Mouse (Mus musculus) myocyte (in vitro differentiated cells): ENCODE results near the gene Creb3l2. TPM values are rescaled to one million over a fixed set of nuclear protein-coding genes. Genes with fewer than 3 reads are reported as not detected.

Experiments used
- H3K27me3 ChIP-seq: one replicate; pipeline ENCODE4 v1.6.1; 2011; ENCODE audit not compliant: control insufficient read depth, insufficient read depth, insufficient read length
- H3K36me3 ChIP-seq: one replicate; pipeline ENCODE4 v1.6.1; 2011; ENCODE audit not compliant: control insufficient read depth, insufficient read depth
- H3K4me2 ChIP-seq: one replicate; pipeline ENCODE4 v1.6.1; 2011; ENCODE audit warnings: low read depth, control low read depth
- H3K4me3 ChIP-seq: one replicate; pipeline ENCODE4 v1.5.1; 2011; ENCODE audit warnings: mild to moderate bottlenecking, control low read depth, moderate library complexity
- H3K79me2 ChIP-seq: one replicate; pipeline ENCODE4 v1.6.1; 2011; ENCODE audit not compliant: control insufficient read depth, insufficient read depth
- H3ac ChIP-seq: one replicate; pipeline ENCODE4 v1.6.1; 2011; ENCODE audit not compliant: control insufficient read depth, insufficient read length
- CEBPB ChIP-seq: IDR thresholded peaks from 2 replicates; pipeline ENCODE4 v1.6.1; 2011; ENCODE audit warnings: mild to moderate bottlenecking, moderate library complexity; ENCODE audit not compliant: poor library complexity, insufficient read depth, severe bottlenecking
- E2F4 ChIP-seq: IDR thresholded peaks from one replicate; pipeline ENCODE4 v1.6.1; 2011; ENCODE audit warnings: mild to moderate bottlenecking, control low read depth, moderate library complexity; ENCODE audit not compliant: insufficient read depth
- MAX ChIP-seq: IDR thresholded peaks from one replicate; pipeline ENCODE4 v1.6.1; 2011; ENCODE audit warnings: low read depth, mild to moderate bottlenecking, control low read depth
- MYOD1 ChIP-seq, 3 experiments: IDR thresholded peaks; one replicate each; pipeline ENCODE4 v1.6.1; 2011; ENCODE audit warnings: control low read depth in 2 of 3, low read depth in 2 of 3, mild to moderate bottlenecking in 2 of 3, moderate library complexity in 1 of 3; ENCODE audit not compliant: insufficient read length in 2 of 3, control insufficient read depth in 1 of 3
- MYOG ChIP-seq, 3 experiments: IDR thresholded peaks; one replicate each; pipeline ENCODE4 v1.6.1; 2011; ENCODE audit warnings: control low read depth in 2 of 3, low read depth in 2 of 3, mild to moderate bottlenecking in 2 of 3; ENCODE audit not compliant: insufficient read length in 2 of 3, control insufficient read depth in 1 of 3, insufficient read depth in 1 of 3
- POLR2A ChIP-seq: IDR thresholded peaks from one replicate; pipeline ENCODE4 v1.6.1; 2011; ENCODE audit warnings: low read depth, mild to moderate bottlenecking, control low read depth, moderate library complexity; ENCODE audit not compliant: insufficient read length
- POLR2AphosphoS2 ChIP-seq: IDR thresholded peaks from one replicate; pipeline ENCODE4 v1.6.1; 2011; ENCODE audit warnings: low read depth, control low read depth; ENCODE audit not compliant: insufficient read length
- REST ChIP-seq: IDR thresholded peaks from one replicate; pipeline ENCODE4 v1.6.1; 2011; ENCODE audit warnings: mild to moderate bottlenecking, control low read depth, moderate library complexity; ENCODE audit not compliant: insufficient read depth, insufficient read length
- SRF ChIP-seq: IDR thresholded peaks from one replicate; pipeline ENCODE4 v1.6.1; 2011; ENCODE audit warnings: low read depth; ENCODE audit not compliant: control insufficient read depth, insufficient read length
- TCF12 ChIP-seq: IDR thresholded peaks from one replicate; pipeline ENCODE4 v1.6.1; 2011; ENCODE audit warnings: mild to moderate bottlenecking, control low read depth; ENCODE audit not compliant: poor library complexity, insufficient read depth, severe bottlenecking
- TCF3 ChIP-seq: IDR thresholded peaks from one replicate; pipeline ENCODE4 v1.6.1; 2011; ENCODE audit warnings: low read depth, control low read depth; ENCODE audit not compliant: insufficient read length
- USF1 ChIP-seq: IDR thresholded peaks from one replicate; pipeline ENCODE4 v1.6.1; 2011; ENCODE audit warnings: low read depth, mild to moderate bottlenecking, control low read depth, moderate library complexity
- polyA plus RNA-seq: library from polyadenylated mRNA; unstranded; fragments of >200 nt; fragmentation: generic; extraction: Trizol; gene quantifications from one replicate; pipeline ENCODE4 v1.2.1, GENCODE M21; 2012; ENCODE audit warnings: missing spikeins

Gene Creb3l2
- polyA plus RNA-seq, 1 experiment = 11.2 TPM

GRCm38 (mm10) chr6:37353616-37354015, 88.3 kb downstream of the Creb3l2 start:
- H3K36me3 ChIP-seq = no peaks in the 10 kb centered on the region
- TF ChIP-seq SRF (no peak), TCF3 (no peak), REST (no peak), POLR2A (no peak), USF1 (no peak), CEBPB (no peak), MYOG (IDR thresholded peaks at IDR 0.05; ENCODE audit: control insufficient read depth in 1 of 3, insufficient read depth in 1 of 3, insufficient read length in 2 of 3, low read depth in 2 of 3) (no peak)
- no peak overlapping the region for H3ac ChIP-seq
- no peak overlapping the region for H3K4me3 ChIP-seq
- no peaks in the 10 kb centered on the region for H3K79me2 ChIP-seq
- H3K27me3 ChIP-seq = no peaks in the 10 kb centered on the region
- H3K4me2 ChIP-seq = no peak overlapping the region

DNA sequence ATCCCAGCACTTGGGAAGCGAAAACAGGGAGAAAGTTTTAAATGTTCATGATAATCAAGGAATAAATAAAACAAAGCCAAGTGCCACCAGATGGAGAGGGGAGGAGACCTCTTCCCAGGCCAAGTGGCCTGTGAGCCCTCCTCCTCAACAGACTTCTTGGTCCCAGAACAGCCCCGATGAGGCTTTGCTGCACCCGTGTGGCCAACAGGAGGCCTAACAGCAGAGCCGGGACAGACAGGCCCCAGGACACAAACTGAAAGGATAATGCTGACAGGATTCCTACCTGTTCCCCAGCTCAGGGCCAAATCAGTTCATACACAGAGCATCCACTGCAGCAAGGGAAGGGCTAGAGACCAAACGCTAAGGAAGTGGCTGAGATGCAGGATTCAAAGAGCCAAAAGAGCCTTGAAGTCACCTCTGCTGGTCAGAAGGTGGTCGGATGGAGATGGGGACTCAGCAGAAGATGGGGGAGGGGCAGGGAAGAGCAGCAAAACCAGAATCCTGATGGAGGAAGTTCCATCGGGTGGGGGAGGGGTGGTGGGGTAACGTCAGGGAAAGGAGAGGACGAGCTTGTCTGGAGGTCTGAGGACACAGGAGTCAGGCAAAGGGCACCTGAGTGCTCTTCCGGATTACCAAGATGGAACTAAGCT, 90.1 kb downstream of the Creb3l2 start:
- H3K27me3 ChIP-seq = no peaks in the 10 kb centered on the region
- no peak overlapping the region for H3ac ChIP-seq
- TF ChIP-seq POLR2A = no peak
- TF ChIP-seq MYOG (IDR thresholded peaks at IDR 0.05; ENCODE audit: control insufficient read depth in 1 of 3, insufficient read depth in 1 of 3, insufficient read length in 2 of 3, low read depth in 2 of 3) = no peak
- TF ChIP-seq REST = no peak
- no peak for TF ChIP-seq MAX
- TF ChIP-seq SRF = no peak
- TF ChIP-seq MYOD1 (IDR thresholded peaks at IDR 0.05; ENCODE audit: control insufficient read depth in 1 of 3, insufficient read length in 2 of 3, low read depth in 2 of 3) = no peak
- TF ChIP-seq E2F4 = no peak
- no peak for TF ChIP-seq TCF3
- TF ChIP-seq USF1 = no peak
- no peak for TF ChIP-seq POLR2AphosphoS2
- no peak for TF ChIP-seq CEBPB
- TF ChIP-seq TCF12 = no peak
- H3K4me2 ChIP-seq = no peak overlapping the region
- H3K36me3 ChIP-seq = peaks cover 5% of the 10 kb centered on the region
- no peaks in the 10 kb centered on the region for H3K79me2 ChIP-seq
- no peak overlapping the region for H3K4me3 ChIP-seq

GRCm38 (mm10) chr6:37350315-37350714, 91.6 kb downstream of the Creb3l2 start:
- H3K79me2 ChIP-seq = no peaks in the 10 kb centered on the region
- no peak overlapping the region for H3K4me3 ChIP-seq
- no peaks in the 10 kb centered on the region for H3K27me3 ChIP-seq
- TF ChIP-seq TCF12 = no peak
- TF ChIP-seq SRF = no peak
- no peak for TF ChIP-seq POLR2A
- TF ChIP-seq TCF3 = no peak
- no peak for TF ChIP-seq MAX
- no peak for TF ChIP-seq MYOG (IDR thresholded peaks at IDR 0.05; ENCODE audit: control insufficient read depth in 1 of 3, insufficient read depth in 1 of 3, insufficient read length in 2 of 3, low read depth in 2 of 3)
- TF ChIP-seq REST = no peak
- TF ChIP-seq CEBPB = no peak
- no peak for TF ChIP-seq POLR2AphosphoS2
- no peak for TF ChIP-seq MYOD1 (IDR thresholded peaks at IDR 0.05; ENCODE audit: control insufficient read depth in 1 of 3, insufficient read length in 2 of 3, low read depth in 2 of 3)
- TF ChIP-seq E2F4 = no peak
- TF ChIP-seq USF1 = no peak
- no peak overlapping the region for H3K4me2 ChIP-seq
- no peak overlapping the region for H3ac ChIP-seq
- peaks cover 9% of the 10 kb centered on the region for H3K36me3 ChIP-seq

DNA sequence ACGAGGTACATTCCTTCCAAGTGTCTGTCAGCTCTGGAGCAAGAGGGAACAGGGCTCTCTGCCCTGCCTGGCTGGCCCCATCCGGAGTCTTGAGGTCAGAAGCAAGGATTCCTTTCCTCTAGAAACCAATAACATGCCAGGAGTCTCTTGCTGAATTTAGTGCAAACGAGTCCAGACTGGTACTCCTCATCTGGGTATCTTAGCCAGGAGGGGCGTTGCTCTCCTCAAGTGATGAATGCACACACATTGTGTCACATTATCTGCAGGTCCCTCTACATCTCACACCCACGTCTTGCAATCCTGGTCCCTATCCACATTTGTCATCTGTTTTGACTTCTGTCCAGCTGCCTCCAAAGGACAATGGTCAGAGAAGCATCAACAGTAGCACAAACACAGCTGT, 94.3 kb downstream of the Creb3l2 start:
- Histone ChIP-seq H3K27me3 (no peaks in the 10 kb centered on the region), H3K79me2 (no peaks in the 10 kb centered on the region), H3K36me3 (peaks cover 12% of the 10 kb centered on the region), H3ac (no peak overlapping the region), H3K4me2 (no peak overlapping the region), H3K4me3 (no peak overlapping the region)
- TF ChIP-seq CEBPB (no peak), USF1 (no peak), SRF (no peak), MAX (no peak), MYOG (IDR thresholded peaks at IDR 0.05; ENCODE audit: control insufficient read depth in 1 of 3, insufficient read depth in 1 of 3, insufficient read length in 2 of 3, low read depth in 2 of 3) (no peak)

- H3K36me3 ChIP-seq = peaks cover 33% of the 10 kb centered on the region
These were observed 103.9 kb downstream of the Creb3l2 start for GRCm38 (mm10) chr6:37338055-37338454.

More at GRCm38 (mm10) chr6:37338055-37338454, 103.9 kb downstream of the Creb3l2 start:
- H3ac ChIP-seq = no peak overlapping the region
- no peak overlapping the region for H3K4me2 ChIP-seq
- no peak overlapping the region for H3K4me3 ChIP-seq
- H3K79me2 ChIP-seq = no peaks in the 10 kb centered on the region
- TF ChIP-seq CEBPB (no peak), MAX (no peak), POLR2AphosphoS2 (no peak), TCF12 (no peak), REST (no peak), TCF3 (no peak), MYOD1 (IDR thresholded peaks at IDR 0.05; ENCODE audit: control insufficient read depth in 1 of 3, insufficient read length in 2 of 3, low read depth in 2 of 3) (no peak), USF1 (no peak), POLR2A (no peak), SRF (no peak), E2F4 (no peak), MYOG (IDR thresholded peaks at IDR 0.05; ENCODE audit: control insufficient read depth in 1 of 3, insufficient read depth in 1 of 3, insufficient read length in 2 of 3, low read depth in 2 of 3) (no peak)
- no peaks in the 10 kb centered on the region for H3K27me3 ChIP-seq
